Mouse (Mus musculus) myocyte (in vitro differentiated cells): ENCODE data around the gene Errfi1. TPM values are rescaled to one million over a fixed set of nuclear protein-coding genes. Genes with fewer than 3 reads are reported as not detected.

Source experiments
- H3K27me3 ChIP-seq: one replicate; pipeline ENCODE4 v1.6.1; 2011; ENCODE audit not compliant: control insufficient read depth, insufficient read depth, insufficient read length
- H3K36me3 ChIP-seq: one replicate; pipeline ENCODE4 v1.6.1; 2011; ENCODE audit not compliant: control insufficient read depth, insufficient read depth
- H3K4me2 ChIP-seq: one replicate; pipeline ENCODE4 v1.6.1; 2011; ENCODE audit warnings: low read depth, control low read depth
- H3K4me3 ChIP-seq: one replicate; pipeline ENCODE4 v1.5.1; 2011; ENCODE audit warnings: mild to moderate bottlenecking, control low read depth, moderate library complexity
- H3K79me2 ChIP-seq: one replicate; pipeline ENCODE4 v1.6.1; 2011; ENCODE audit not compliant: control insufficient read depth, insufficient read depth
- H3ac ChIP-seq: one replicate; pipeline ENCODE4 v1.6.1; 2011; ENCODE audit not compliant: control insufficient read depth, insufficient read length
- CEBPB ChIP-seq: IDR thresholded peaks from 2 replicates; pipeline ENCODE4 v1.6.1; 2011; ENCODE audit warnings: mild to moderate bottlenecking, moderate library complexity; ENCODE audit not compliant: poor library complexity, insufficient read depth, severe bottlenecking
- E2F4 ChIP-seq: IDR thresholded peaks from one replicate; pipeline ENCODE4 v1.6.1; 2011; ENCODE audit warnings: mild to moderate bottlenecking, control low read depth, moderate library complexity; ENCODE audit not compliant: insufficient read depth
- MAX ChIP-seq: IDR thresholded peaks from one replicate; pipeline ENCODE4 v1.6.1; 2011; ENCODE audit warnings: low read depth, mild to moderate bottlenecking, control low read depth
- MYOD1 ChIP-seq, 3 experiments: IDR thresholded peaks; one replicate each; pipeline ENCODE4 v1.6.1; 2011; ENCODE audit warnings: control low read depth in 2 of 3, low read depth in 2 of 3, mild to moderate bottlenecking in 2 of 3, moderate library complexity in 1 of 3; ENCODE audit not compliant: insufficient read length in 2 of 3, control insufficient read depth in 1 of 3
- MYOG ChIP-seq, 3 experiments: IDR thresholded peaks; one replicate each; pipeline ENCODE4 v1.6.1; 2011; ENCODE audit warnings: control low read depth in 2 of 3, low read depth in 2 of 3, mild to moderate bottlenecking in 2 of 3; ENCODE audit not compliant: insufficient read length in 2 of 3, control insufficient read depth in 1 of 3, insufficient read depth in 1 of 3
- POLR2A ChIP-seq: IDR thresholded peaks from one replicate; pipeline ENCODE4 v1.6.1; 2011; ENCODE audit warnings: low read depth, mild to moderate bottlenecking, control low read depth, moderate library complexity; ENCODE audit not compliant: insufficient read length
- POLR2AphosphoS2 ChIP-seq: IDR thresholded peaks from one replicate; pipeline ENCODE4 v1.6.1; 2011; ENCODE audit warnings: low read depth, control low read depth; ENCODE audit not compliant: insufficient read length
- REST ChIP-seq: IDR thresholded peaks from one replicate; pipeline ENCODE4 v1.6.1; 2011; ENCODE audit warnings: mild to moderate bottlenecking, control low read depth, moderate library complexity; ENCODE audit not compliant: insufficient read depth, insufficient read length
- SRF ChIP-seq: IDR thresholded peaks from one replicate; pipeline ENCODE4 v1.6.1; 2011; ENCODE audit warnings: low read depth; ENCODE audit not compliant: control insufficient read depth, insufficient read length
- TCF12 ChIP-seq: IDR thresholded peaks from one replicate; pipeline ENCODE4 v1.6.1; 2011; ENCODE audit warnings: mild to moderate bottlenecking, control low read depth; ENCODE audit not compliant: poor library complexity, insufficient read depth, severe bottlenecking
- TCF3 ChIP-seq: IDR thresholded peaks from one replicate; pipeline ENCODE4 v1.6.1; 2011; ENCODE audit warnings: low read depth, control low read depth; ENCODE audit not compliant: insufficient read length
- USF1 ChIP-seq: IDR thresholded peaks from one replicate; pipeline ENCODE4 v1.6.1; 2011; ENCODE audit warnings: low read depth, mild to moderate bottlenecking, control low read depth, moderate library complexity
- polyA plus RNA-seq: library from polyadenylated mRNA; unstranded; fragments of >200 nt; fragmentation: generic; extraction: Trizol; gene quantifications from one replicate; pipeline ENCODE4 v1.2.1, GENCODE M21; 2012; ENCODE audit warnings: missing spikeins

The Errfi1 gene
- polyA plus RNA-seq, 1 experiment = 18.9 TPM

DNA sequence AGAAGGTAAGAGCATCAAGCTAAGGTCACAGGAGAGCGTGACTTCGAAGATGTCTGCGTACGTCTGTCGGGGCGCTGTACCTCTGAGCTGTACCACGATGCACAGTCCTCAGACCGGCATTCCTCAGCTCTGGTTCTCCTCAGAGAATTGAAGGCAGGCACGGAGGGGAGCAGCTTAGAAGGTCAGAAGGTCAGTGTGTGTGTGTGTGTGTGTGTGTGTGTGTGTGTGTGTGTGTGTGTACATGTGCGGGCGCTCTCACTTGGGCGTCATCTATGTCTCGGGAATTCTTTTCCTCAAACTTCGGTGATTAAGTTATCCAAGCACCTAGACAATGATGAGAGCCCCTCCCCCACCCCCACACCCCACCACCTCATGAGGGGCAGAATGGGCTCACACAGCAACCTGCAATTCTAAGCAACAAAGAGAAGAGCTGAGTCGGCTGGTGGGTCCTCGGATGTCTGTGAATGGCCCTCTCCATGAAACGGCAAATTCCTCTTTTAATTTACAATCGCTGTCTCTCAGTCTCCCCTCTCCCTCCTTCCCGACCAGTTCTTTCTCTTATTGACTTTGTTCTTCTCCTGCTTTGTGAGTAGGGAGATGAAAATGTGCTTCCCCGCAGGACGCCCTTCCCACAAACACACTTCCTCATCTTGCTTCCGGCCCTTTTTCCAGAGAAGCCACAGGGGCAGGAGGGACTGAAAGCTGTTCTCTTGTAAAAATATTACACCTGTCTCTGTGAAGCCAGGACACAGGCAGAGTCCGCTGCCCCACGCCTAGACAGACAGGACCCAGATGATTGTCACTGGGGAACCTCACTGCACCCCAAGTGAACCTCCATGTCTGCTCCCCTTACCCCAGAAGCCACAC lies 29.9 kb upstream of the Errfi1 start:
- H3K27me3 ChIP-seq = no peaks in the 10 kb centered on the region
- H3ac ChIP-seq = no peak overlapping the region
- no peaks in the 10 kb centered on the region for H3K36me3 ChIP-seq
- H3K4me2 ChIP-seq = no peak overlapping the region
- TF ChIP-seq E2F4 = no peak
- no peak for TF ChIP-seq SRF
- no peak for TF ChIP-seq USF1
- TF ChIP-seq MAX = no peak
- no peak for TF ChIP-seq TCF3
- no peak for TF ChIP-seq TCF12
- TF ChIP-seq CEBPB = no peak
- no peak for TF ChIP-seq REST
- no peak for TF ChIP-seq POLR2A
- no peak overlapping the region for H3K4me3 ChIP-seq
- no peaks in the 10 kb centered on the region for H3K79me2 ChIP-seq

DNA sequence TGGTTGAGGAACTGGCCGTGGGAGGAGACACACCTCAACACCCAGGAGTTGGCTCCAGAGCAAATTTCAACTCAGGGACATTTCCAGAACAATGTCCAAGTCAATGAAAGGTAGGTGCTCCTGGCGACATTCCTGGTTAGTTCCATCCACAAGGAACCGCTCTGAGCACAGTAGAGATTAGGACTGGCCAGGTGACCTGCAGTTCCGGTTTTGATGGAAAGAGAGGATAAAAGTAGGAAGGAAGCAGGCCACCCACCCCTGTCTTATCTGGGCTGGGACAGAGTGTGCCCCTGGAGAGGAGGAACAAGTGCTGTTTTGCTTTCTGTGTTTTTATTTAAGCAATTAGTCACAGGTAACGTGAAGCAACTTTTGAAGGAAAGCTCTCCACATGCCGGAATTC lies 28.8 kb upstream of the Errfi1 start:
- TF ChIP-seq E2F4 = no peak
- no peak for TF ChIP-seq TCF12
- TF ChIP-seq MYOD1 (IDR thresholded peaks at IDR 0.05; ENCODE audit: control insufficient read depth in 1 of 3, insufficient read length in 2 of 3, low read depth in 2 of 3) = no peak
- TF ChIP-seq USF1 = no peak
- no peak for TF ChIP-seq POLR2A
- H3ac ChIP-seq = no peak overlapping the region

DNA sequence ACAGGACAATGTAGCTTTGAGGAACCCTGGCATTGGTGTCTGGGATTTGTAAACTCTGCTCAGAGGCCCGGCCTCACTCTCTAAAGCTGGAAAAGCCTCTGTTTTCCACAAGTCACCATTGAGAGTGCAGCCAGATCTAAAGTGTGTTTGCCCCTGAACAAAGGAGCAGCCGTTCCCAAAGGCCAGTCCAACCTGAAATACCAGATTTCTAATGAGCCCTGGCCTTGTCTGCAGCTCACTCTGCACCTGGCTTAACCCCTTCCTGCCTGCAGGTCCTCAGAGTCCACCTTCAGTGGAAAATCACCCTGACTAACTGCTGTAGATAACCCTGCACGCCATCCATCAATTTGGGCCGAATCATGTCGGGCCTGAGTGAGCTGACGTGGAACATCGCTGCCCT lies 28.2 kb upstream of the Errfi1 start:
- Histone ChIP-seq H3K27me3 (no peaks in the 10 kb centered on the region), H3K36me3 (no peaks in the 10 kb centered on the region), H3K79me2 (no peaks in the 10 kb centered on the region), H3K4me2 (no peak overlapping the region), H3ac (no peak overlapping the region), H3K4me3 (no peak overlapping the region)
- TF ChIP-seq CEBPB (no peak), REST (no peak), USF1 (no peak), TCF12 (no peak), POLR2AphosphoS2 (no peak), POLR2A (no peak), MYOD1 (IDR thresholded peaks at IDR 0.05; ENCODE audit: control insufficient read depth in 1 of 3, insufficient read length in 2 of 3, low read depth in 2 of 3) (no peak), TCF3 (no peak), E2F4 (no peak), MYOG (IDR thresholded peaks at IDR 0.05; ENCODE audit: control insufficient read depth in 1 of 3, insufficient read depth in 1 of 3, insufficient read length in 2 of 3, low read depth in 2 of 3) (no peak), MAX (no peak), SRF (no peak)

More for the DNA sequence above, 28.8 kb upstream of the Errfi1 start:
- Histone ChIP-seq H3K79me2 (no peaks in the 10 kb centered on the region), H3K36me3 (no peaks in the 10 kb centered on the region), H3K4me2 (no peak overlapping the region), H3K4me3 (no peak overlapping the region), H3K27me3 (no peaks in the 10 kb centered on the region)

DNA sequence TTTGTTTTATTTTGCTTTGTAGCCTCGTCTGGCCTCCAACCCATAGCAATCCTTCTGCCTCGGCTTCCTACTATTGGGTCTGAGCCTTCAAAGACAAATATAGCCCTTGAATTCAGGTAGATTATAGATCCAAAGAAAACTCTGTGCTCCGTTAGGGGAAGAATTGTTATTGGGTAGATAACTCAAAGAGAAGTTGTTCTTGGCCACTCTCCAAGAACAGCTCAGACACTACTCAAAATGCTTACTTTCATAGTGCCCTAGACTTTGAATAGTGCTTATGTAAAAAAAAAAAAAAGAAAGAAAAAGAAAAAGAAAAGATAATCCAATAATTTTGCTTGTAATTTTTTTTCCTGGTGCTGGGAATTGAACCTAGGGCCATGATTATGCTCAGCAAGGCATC lies 22.4 kb upstream of the Errfi1 start:
- no peaks in the 10 kb centered on the region for H3K27me3 ChIP-seq
- H3ac ChIP-seq = no peak overlapping the region
- TF ChIP-seq POLR2AphosphoS2 = no peak
- no peak for TF ChIP-seq MYOG (IDR thresholded peaks at IDR 0.05; ENCODE audit: control insufficient read depth in 1 of 3, insufficient read depth in 1 of 3, insufficient read length in 2 of 3, low read depth in 2 of 3)
- no peak for TF ChIP-seq TCF12
- TF ChIP-seq E2F4 = no peak
- TF ChIP-seq CEBPB = no peak
- TF ChIP-seq TCF3 = no peak
- TF ChIP-seq REST = no peak
- H3K4me2 ChIP-seq = no peak overlapping the region
- no peak overlapping the region for H3K4me3 ChIP-seq
- no peaks in the 10 kb centered on the region for H3K36me3 ChIP-seq
- H3K79me2 ChIP-seq = no peaks in the 10 kb centered on the region

DNA sequence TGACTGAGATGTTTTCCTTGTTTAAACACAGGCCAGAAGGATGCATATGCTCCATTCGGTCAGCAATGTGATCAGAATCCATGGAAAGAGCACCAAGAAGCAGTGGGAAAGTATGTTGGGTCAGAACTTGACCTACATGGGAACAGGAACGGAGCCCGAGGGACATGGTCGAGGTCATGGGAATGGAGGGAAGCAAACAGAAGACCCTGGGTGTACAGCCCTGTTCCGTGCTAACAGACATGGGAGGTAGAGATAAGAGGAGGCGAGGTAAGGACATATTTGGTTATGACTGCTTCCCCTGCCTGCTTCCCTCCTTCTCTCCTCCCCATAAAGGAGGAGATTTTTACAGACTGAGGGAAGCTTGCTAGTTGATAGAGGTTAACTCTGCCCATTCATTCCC lies 21.8 kb upstream of the Errfi1 start:
- no peak overlapping the region for H3ac ChIP-seq

More for the DNA sequence above, 21.8 kb upstream of the Errfi1 start:
- Histone ChIP-seq H3K79me2 (no peaks in the 10 kb centered on the region), H3K27me3 (no peaks in the 10 kb centered on the region), H3K36me3 (no peaks in the 10 kb centered on the region), H3K4me2 (no peak overlapping the region), H3K4me3 (no peak overlapping the region)
- TF ChIP-seq SRF (no peak), MYOG (IDR thresholded peaks at IDR 0.05; ENCODE audit: control insufficient read depth in 1 of 3, insufficient read depth in 1 of 3, insufficient read length in 2 of 3, low read depth in 2 of 3) (no peak), TCF3 (no peak), REST (no peak), MAX (no peak), MYOD1 (IDR thresholded peaks at IDR 0.05; ENCODE audit: control insufficient read depth in 1 of 3, insufficient read length in 2 of 3, low read depth in 2 of 3) (no peak), POLR2A (no peak), TCF12 (no peak)
